Mouse (Mus musculus) testis, postnatal 10 days (tissue): ENCODE results near the gene Rpusd3.

Experiments
- DNase-seq: peaks from one replicate; pipeline ENCODE4 v3.0.0; 2021; ENCODE audit warnings: low spot score

Rpusd3 gene

DNA sequence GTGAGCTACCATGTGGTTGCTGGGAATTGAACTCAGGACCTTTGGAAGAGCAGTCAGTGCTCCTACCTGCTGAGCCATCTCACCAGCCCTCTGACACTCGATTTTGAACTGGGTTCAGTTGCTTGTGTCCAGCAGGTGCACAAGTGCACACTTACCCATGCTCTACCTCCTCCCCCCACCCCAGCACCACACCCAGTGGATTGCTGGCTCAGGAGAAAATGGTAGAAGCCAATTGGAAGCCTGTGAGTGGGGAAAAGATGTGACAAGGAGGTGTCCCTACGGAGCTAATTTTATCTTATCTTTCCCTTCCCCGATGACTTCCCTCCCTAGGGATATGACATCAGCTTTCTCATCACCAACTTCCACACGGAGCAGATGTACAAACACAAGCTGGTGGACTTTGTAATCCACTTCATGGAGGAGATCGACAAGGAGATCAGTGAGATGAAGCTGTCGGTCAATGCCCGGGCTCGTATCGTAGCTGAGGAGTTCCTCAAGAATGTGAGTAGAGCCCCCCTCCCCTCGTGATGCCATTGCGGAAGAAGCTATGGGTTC, 33.9 kb downstream of the Rpusd3 start:
- no peak for DNase-seq

DNA sequence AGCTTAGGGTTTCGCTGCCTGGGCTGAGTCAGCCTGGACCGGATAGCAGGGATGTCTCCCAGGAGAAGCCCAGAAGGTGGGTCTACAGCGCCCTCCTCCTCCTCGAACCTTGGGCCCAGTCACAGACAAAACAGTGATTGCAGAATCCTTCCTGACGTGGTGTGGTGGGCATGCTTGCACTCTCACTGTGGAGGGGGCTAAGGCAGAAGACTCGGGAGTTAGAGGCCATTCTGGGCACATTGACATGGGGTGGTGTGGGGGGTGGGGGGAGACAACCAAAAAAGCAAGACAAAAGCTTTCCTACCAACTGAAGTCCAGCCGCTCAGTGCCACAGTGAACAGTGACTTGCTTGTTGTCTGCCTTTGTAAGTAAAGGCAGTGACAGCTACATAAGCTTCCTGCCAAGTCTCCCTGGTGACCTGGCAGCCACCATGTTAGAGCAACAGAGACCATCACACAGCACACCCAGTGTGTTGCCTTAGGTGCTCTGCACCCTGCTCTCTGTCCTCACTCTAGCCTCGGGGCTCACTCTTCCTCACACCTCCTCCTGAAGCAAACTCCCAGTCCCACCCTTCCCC, 34.7 kb downstream of the Rpusd3 start:
- DNase-seq: no peak

DNA sequence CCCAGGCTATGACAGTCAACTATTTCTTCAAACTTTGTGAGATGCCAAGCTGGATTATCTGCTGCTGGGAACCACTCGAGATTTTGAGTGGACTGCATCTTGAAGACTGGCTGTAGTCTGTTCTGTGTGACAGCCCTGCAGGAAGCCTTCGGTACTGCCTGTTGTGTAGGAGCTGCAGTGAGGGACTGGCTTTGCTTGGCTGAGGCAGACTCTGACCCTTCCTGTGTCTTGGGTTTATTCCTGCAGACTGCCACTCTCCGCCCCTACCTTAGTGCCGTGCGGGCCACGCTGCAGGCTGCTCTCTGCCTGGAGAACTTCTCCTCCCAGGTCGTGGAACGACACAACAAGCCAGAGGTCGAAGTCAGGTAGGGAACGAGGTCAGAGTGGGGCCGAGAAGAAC, 38.7 kb downstream of the Rpusd3 start:
- no peak for DNase-seq

DNA sequence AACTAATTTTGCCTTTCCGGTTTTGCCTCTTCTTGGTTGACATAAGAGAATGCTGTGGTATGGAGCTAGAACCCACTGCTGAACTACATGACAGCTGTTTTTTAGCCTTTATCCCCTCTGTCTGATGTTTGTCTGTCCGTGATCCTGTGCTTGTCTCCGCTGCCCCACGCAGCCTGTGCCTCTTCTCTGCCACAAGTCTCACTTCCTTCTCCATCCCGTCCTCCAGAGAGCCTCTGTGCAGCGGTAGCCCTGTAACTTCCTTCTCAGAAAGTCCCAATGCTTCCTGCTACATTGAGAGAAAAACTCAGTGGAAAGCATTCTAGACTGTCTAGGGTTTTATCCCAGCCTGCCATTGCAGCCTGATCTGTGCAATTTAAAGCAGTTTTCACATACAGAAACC, 39.9 kb downstream of the Rpusd3 start:
- DNase-seq: no peak

DNA sequence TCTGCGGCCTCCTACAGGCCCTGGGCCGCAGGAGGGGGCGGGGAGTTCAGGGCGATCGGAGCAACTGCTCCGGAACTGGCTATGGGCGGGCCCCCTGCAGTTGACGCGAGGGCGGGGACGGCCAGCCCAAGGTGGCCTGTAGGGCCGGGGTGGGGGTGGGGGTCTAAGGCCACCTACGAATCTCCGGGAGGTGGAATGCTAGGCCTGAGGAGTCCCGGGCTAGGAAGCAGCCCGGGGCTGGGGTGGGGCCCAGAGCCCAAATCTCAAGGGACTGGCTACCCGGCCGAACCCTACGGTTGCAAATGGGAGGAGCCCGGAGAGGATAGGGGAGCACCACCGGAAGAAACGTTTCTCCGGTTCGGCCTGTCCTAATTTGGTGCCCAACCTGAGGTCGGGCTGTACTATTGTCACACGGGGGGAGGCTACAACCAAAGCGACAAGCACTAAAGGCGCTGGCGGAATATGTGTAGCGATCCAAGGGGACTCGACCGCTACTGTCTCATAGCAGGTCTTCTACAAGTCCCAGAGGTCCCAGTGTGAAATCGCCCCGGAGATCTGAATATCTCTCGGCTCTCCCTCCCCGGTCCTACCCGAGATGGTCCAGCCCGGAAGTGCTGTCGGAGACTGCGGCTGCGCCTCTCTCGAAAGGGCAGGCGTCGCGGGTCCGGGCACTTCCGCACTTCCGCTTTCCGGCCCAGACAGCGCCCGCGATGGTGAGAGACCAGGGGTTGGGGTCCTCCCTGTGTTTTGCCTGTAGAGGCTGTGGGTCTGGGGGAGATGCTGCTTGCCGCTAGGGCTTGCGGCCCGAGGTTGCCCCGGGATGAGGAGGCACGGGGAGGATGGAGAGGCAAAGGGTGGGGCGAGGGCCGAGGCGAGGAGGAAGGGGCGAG, 41.4 kb downstream of the Rpusd3 start, which contains the start of the genes Tada3 and Arpc4:
Tada3 (minus strand) TSS at position 388 of the 890 bp plus-strand sequence.
Arpc4 (plus strand) TSS at position 620 of the 890 bp plus-strand sequence.
- peak; percentile 93 for DNase-seq

DNA sequence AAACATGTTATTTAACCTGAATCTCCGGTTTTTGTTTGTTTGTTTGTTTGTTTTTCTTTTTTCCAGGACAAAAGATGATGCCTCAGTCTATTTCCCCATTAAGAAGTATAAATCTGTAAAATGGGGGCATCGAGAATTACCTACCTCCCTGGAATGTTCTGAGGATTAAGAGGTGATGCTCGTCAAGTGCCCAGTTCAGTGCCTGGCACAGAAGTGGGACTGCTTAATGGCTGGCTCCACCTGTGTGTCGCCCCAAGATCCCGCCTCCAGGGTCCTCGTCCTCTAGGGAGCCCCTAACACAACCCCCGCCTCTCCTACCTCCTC, 42.0 kb downstream of the Rpusd3 start:
- DNase-seq: no peak

DNA sequence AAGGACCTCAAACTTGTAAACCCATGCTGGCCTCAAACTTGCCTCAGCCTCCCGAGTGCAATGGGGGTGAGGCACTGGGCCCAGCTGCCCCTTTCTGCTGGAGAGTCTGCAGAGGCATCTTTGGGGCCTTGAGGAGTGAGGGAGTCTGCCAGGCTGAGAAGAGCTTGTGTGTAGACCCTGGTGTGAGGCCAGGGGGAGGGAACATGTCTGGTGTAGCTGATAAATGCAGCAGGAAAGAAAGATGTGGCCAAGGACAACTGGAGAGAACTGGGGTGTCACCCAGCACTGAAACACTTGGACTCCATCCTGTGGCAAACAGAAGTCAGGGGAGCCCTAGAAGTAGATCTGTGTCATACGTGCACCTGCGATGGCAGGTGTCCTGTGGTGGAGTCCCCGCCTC, 45.6 kb downstream of the Rpusd3 start:
- no peak for DNase-seq

DNA sequence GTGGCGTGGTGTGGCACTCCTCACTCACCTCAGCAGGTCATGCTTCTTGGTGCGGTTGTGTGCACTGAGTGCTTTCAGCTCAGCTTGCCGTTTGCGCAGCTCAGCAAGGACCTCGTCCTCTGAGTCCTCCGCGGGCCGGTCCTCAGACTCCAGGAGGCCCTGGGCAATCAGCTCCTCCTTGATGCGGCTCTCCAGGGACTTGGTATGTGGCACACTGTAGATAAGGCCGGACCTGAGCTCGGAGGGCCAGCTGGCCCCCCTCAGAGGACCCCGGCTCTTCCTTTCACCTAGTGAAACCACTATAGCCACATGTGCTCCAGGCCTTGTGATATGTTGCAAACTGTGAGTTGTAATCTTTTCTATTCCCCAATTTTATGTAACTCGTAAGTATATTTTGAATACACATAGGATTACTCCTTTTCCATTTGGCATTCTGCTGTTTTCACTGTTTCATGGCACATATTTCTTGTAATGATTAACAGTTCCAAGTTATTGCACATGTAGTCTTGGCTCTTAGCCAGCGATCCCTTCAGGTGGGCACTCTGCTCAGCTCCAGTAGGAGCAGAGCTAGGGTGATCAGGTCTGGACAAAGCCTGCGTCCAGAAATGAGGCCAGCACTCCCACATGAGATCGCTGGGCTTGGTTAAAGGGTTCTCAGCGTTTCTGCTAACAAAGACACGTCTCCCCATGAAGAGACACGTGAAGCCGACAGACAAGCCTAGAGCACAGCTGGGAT, 48.8 kb downstream of the Rpusd3 start:
- no peak for DNase-seq

DNA sequence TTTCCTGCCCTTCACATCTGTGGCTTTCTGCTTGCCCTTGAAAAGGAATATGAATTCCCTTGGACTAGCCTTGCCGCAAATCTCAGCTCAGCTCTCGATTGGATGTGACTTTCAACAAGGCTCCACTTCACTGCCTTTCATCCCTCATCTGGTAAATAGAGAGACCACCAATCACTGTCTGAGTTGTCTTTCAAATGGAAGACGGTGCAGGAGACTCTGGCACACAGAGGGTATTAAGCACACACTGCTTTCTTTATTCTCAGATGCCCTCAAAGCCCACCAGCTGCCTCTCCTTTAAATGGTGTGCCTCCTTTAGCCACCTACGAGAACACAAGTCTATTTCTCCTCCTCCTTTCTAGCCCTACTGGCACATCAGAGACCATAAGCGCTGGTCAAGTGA, 50.6 kb downstream of the Rpusd3 start:
- DNase-seq: no peak

DNA sequence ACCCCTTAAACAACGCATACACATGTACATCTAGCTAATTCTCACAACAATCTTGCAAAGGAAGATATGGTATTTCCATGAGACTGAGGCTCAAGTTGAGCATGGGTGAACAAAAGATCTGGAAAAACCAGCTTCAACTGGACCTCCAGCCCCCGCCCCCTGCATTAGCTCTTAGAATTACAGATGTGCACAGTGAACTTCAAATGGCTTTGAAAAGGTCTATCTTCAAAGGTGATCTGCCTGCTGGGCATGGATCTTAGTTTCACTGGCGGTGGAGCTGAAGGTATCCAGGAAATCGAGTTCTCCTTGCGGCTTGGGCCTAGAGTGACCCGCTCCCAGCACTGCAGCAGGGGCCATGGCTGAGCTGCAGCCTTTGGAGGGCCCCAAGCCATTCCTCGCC, 51.0 kb downstream of the Rpusd3 start:
- no peak for DNase-seq

DNA sequence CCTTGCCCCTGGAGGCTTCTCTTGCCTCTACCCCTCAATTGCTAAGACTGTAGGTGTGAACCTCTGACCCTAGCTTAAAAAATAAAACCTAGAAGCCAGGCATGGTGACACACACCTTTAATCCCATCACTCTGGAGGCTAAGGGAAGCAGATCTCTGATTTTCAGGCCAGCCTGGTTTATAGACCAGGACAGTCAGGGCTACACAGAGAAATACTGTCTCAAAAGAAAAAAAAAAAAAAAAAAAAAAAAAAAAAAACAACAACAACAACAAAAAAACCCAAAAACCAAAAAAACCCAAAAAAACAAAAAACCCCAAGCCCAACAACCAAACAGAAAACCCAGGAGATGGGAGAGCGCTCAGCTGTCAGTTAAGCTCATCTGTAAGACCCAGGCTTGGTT, 51.6 kb downstream of the Rpusd3 start:
- no peak for DNase-seq

DNA sequence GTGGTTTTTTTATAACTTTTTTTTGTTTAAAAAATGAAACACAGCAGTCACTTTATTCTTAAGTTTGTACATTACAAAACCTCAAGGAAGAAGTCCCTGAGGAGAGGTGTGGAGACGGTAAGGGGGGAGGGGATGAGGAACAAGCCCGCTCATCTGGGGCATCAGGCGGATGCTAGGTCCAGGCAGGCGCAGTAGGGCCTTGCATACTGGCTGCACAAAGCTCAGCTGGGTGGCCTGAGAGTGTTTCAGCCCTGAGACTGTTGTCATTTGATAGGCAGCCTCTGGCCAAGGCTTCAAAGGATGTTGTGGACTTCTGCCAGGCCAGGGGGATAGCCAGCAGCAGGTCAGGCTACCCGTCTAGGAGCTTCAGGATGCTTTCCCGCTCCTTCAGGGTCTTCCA, 52.5 kb downstream of the Rpusd3 start:
- no peak for DNase-seq
